Mouse (Mus musculus) B cell, adult 67 days (primary cell): Measurements from ENCODE around the gene Bptf. TPM values are rescaled to one million over a fixed set of nuclear protein-coding genes. Genes with fewer than 3 reads are reported as not detected.

ENCODE experiments used
- total RNA-seq, 2 experiments: library from RNA; stranded (reverse); gene quantifications; 4 replicates each; pipeline ENCODE4 v1.2.4; 2023

The Bptf gene
- 100 to 1,000 TPM; 179 to 183 TPM for total RNA-seq

GRCm38 (mm10) chr11:107131749-107132421 is at the start of gene Bptf:
Gene Bptf (minus strand): TSS chr11:107132127.

GRCm38 (mm10) chr11:107025411-107026321 is 106.3 kb downstream of the Bptf start, which contains the start of gene 1810010H24Rik:
Gene 1810010H24Rik (plus strand): TSS chr11:107025681.

GRCm38 (mm10) chr11:106999151-106999948 is 132.6 kb downstream of the Bptf start, which contains the start of gene Kpna2:
Gene Kpna2 (minus strand): TSS chr11:106999541.

Other genes with a start within 250 kb of the Bptf start
- gene Smurf2, start 211.4 kb downstream of the Bptf start, total RNA-seq = 10 to 100 TPM; 48.3 to 60.2 TPM
- 10 to 100 TPM; 29.9 to 30.9 TPM for gene Kpna2, start 132.6 kb downstream of the Bptf start, total RNA-seq
- 1 to 10 TPM; 6.4 to 6.6 TPM for gene 1810010H24Rik, start 106.4 kb downstream of the Bptf start, total RNA-seq
- gene Nol11, start 57.3 kb upstream of the Bptf start, total RNA-seq = 10 to 100 TPM; 32.5 to 39.6 TPM